Mouse (Mus musculus) MEL (cell line): ENCODE results near the gene Adam19.

ENCODE experiments used
- CTCF ChIP-seq, 3 experiments: IDR thresholded peaks in 2 of 3; conservative IDR thresholded peaks in 1 of 3; 2 replicates each; pipeline ENCODE4 v1.5.1; 2011 to 2012; ENCODE audit warnings: low read length in 3 of 3, low read depth in 2 of 3, mild to moderate bottlenecking in 2 of 3, improper control_type of control experiment in 1 of 3, inconsistent platforms in 1 of 3, mixed read lengths in 1 of 3, moderate library complexity in 1 of 3; ENCODE audit not compliant: control insufficient read depth in 1 of 3, insufficient read depth in 1 of 3, poor library complexity in 1 of 3, severe bottlenecking in 1 of 3
- ELF1 ChIP-seq: IDR thresholded peaks from 2 replicates; pipeline ENCODE4 v1.6.1; 2014; ENCODE audit warnings: low read depth, mild to moderate bottlenecking, inconsistent platforms, low read length, improper control_type of control experiment, moderate library complexity
- EP300 ChIP-seq, 2 experiments: IDR thresholded peaks; 2 replicates each; pipeline ENCODE4 v1.6.1; 2011; ENCODE audit warnings: improper control_type of control experiment in 2 of 2, low read length in 2 of 2, low read depth in 1 of 2, mild to moderate bottlenecking in 1 of 2
- MEF2A ChIP-seq: IDR thresholded peaks from 2 replicates; pipeline ENCODE4 v1.6.1; 2014; ENCODE audit warnings: low read depth, mild to moderate bottlenecking, inconsistent platforms, low read length, improper control_type of control experiment; ENCODE audit not compliant: poor library complexity, insufficient replicate concordance, severe bottlenecking; ENCODE audit errors: extremely low read depth
- POLR2A ChIP-seq, 2 experiments: IDR thresholded peaks; 2 replicates each; pipeline ENCODE4 v1.6.1; 2011 to 2012; ENCODE audit warnings: low read length in 2 of 2, mild to moderate bottlenecking in 2 of 2, control low read depth in 1 of 2, improper control_type of control experiment in 1 of 2, low read depth in 1 of 2, moderate library complexity in 1 of 2; ENCODE audit not compliant: control insufficient read depth in 1 of 2, insufficient read depth in 1 of 2, poor library complexity in 1 of 2
- TCF12 ChIP-seq: IDR thresholded peaks from 2 replicates; pipeline ENCODE4 v1.6.1; 2014; ENCODE audit warnings: low read depth, mild to moderate bottlenecking, inconsistent platforms, low read length, improper control_type of control experiment, moderate library complexity
- UBTF ChIP-seq: IDR thresholded peaks from 2 replicates; pipeline ENCODE4 v1.6.1; 2012; ENCODE audit warnings: low read depth, mild to moderate bottlenecking, inconsistent platforms, low read length, improper control_type of control experiment, moderate library complexity, borderline replicate concordance; ENCODE audit not compliant: insufficient read depth
- USF1 ChIP-seq: IDR thresholded peaks from 2 replicates; pipeline ENCODE4 v1.6.1; 2014; ENCODE audit warnings: low read depth, mild to moderate bottlenecking, inconsistent platforms, low read length, improper control_type of control experiment, moderate library complexity

DNA sequence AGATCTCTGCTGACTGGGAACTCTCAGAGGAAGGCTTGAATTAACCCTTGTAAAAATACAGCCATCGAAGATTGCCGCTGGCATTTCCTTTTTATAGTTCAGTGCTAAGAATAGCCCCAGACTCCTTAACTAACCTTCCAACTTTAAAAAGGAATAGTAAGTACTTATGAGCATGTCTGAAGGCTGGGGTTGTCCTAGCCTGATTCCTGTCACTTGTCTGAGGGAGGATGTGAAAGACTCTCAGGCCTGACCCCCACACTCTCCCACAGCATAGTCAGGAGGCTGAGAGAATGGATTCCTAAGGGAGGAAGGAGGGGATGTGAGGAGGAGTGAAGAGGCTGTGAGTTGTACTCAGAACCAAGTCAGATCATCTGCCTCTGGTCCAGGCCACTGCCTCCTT is 26.3 kb upstream of the Adam19 start:
- TF ChIP-seq EP300 (IDR thresholded peaks at IDR 0.05; ENCODE audit: low read depth in 1 of 2, low read length in 2 of 2) (no peak), USF1 (no peak), ELF1 (no peak), TCF12 (no peak), POLR2A (IDR thresholded peaks at IDR 0.05; ENCODE audit: control insufficient read depth in 1 of 2, insufficient read depth in 1 of 2, low read depth in 1 of 2, low read length in 2 of 2, poor library complexity in 1 of 2) (no peak), CTCF (IDR thresholded peaks at IDR 0.05 in 2 of 3, conservative IDR thresholded peaks at IDR 0.05 in 1 of 3; ENCODE audit: control insufficient read depth in 1 of 3, insufficient read depth in 1 of 3, low read depth in 2 of 3, low read length in 3 of 3, poor library complexity in 1 of 3, severe bottlenecking in 1 of 3) (no peak), UBTF (no peak), MEF2A (no peak)
